Mouse (Mus musculus): ENCODE measurements at regions not wholly inside any gene's neighbourhood (a gene's known extent, or its start where the extent isn't known, plus 50 kb on each side); places are given as distances from the start of the nearest gene placed in this dataset.

DNA sequence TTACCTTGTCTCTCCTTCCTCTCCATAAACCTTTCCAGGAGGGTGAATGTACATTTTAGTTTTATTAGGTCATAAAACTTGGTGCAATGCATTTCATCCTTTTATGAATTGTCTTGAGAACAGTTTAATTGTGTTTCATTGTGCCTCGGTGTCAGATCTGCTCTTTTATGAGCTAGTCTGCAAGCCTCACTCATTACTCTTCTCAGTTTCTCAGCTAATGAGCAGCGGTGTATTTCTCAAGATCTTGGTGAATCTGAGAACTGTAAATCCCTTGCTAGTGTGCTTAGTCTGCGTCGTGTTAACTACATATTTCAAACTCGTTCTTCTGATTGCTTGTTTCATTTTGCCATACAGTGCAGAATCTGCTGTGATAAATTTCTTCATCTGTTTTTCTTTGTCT is 984.4 kb downstream of the Basp1 start:
- no peak for TF ChIP-seq CTCF (IDR thresholded peaks at IDR 0.05; ENCODE audit: low read depth, low read length)
- no peak for TF ChIP-seq EP300 (IDR thresholded peaks at IDR 0.05; ENCODE audit: insufficient read depth, low read depth, low read length)

Data from ES-Bruce4 (cell line).